Mouse (Mus musculus) kidney, postnatal 0 days (tissue): ENCODE measurements around the gene Map1s. TPM values are rescaled to one million over a fixed set of nuclear protein-coding genes. Genes with fewer than 3 reads are reported as not detected.

Experiments used
- ATAC-seq: fragments of 200-750 bp; cut with Nextera tagmentation; replicated peaks from 2 replicates; pipeline ENCODE4 v1.8.0; 2017; ENCODE audit warnings: low read depth, moderate number of reproducible peaks, moderate TSS enrichment, moderate library complexity; ENCODE audit not compliant: low FRiP score
- DNase-seq: peaks from one replicate; pipeline ENCODE4 v3.0.0-alpha.2; 2016; ENCODE audit warnings: low spot score
- H3K27ac ChIP-seq: fragments of 300-500 bp; sonication (generic); 2 replicates; pipeline ENCODE4 v1.5.1; 2014; ENCODE audit warnings: mild to moderate bottlenecking
- H3K27me3 ChIP-seq: fragments of 300-500 bp; sonication (generic); 2 replicates; pipeline ENCODE4 v1.6.1; 2014; ENCODE audit warnings: low read length, mixed read lengths; ENCODE audit not compliant: insufficient read depth
- H3K36me3 ChIP-seq: fragments of 300-500 bp; sonication (generic); 2 replicates; pipeline ENCODE4 v1.6.1; 2014; ENCODE audit warnings: low read length, mixed read lengths; ENCODE audit not compliant: insufficient read depth
- H3K4me1 ChIP-seq: fragments of 300-500 bp; sonication (generic); replicated peaks from 2 replicates; pipeline ENCODE4 v1.6.1; 2014; ENCODE audit warnings: antibody characterized with exemption, low read length, mixed read lengths; ENCODE audit not compliant: insufficient read depth
- H3K4me2 ChIP-seq: fragments of 300-500 bp; sonication (generic); 2 replicates; pipeline ENCODE4 v1.6.1; 2014; ENCODE audit warnings: mild to moderate bottlenecking, low read length, moderate library complexity, mixed read lengths
- H3K4me3 ChIP-seq: fragments of 300-500 bp; sonication (generic); replicated peaks from 2 replicates; pipeline ENCODE4 v1.5.1; 2014; ENCODE audit warnings: low read depth, low read length
- H3K9ac ChIP-seq: fragments of 300-500 bp; sonication (generic); 2 replicates; pipeline ENCODE4 v1.6.1; 2014; ENCODE audit warnings: low read depth, low read length
- H3K9me3 ChIP-seq: fragments of 300-500 bp; sonication (generic); replicated peaks from 2 replicates; pipeline ENCODE4 v1.6.1; 2016; ENCODE audit warnings: low read length, inconsistent platforms, mixed read lengths
- CTCF ChIP-seq: IDR thresholded peaks from 2 replicates; pipeline ENCODE4 v1.5.1; 2016; ENCODE audit warnings: antibody characterized with exemption, low read depth, mild to moderate bottlenecking, moderate library complexity
- WGBS: fragments of 180-500 bp; shearing (Covaris S2); extraction: QIAGEN DNeasy Blood & Tissue Kit; methylation state at CpG from one replicate; pipeline ENCODE4 v1.1.7; 2014; 5-methylcytosine and 5-hydroxymethylcytosine counted together
- microRNA counts: library from miRNA; unstranded; fragments of <30 nt; microRNA quantifications from one replicate; lab custom pipeline; 2015
- microRNA-seq: library from miRNA; unstranded; fragments of <30 nt; microRNA quantifications from one replicate; pipeline ENCODE4, GENCODE M21; 2016
- polyA plus RNA-seq: library from polyadenylated mRNA; unstranded; fragments of >200 nt; fragmentation: Nextera tagmentation; extraction: Ambion mirVana; gene quantifications from 2 replicates; pipeline ENCODE4 v1.2.1, GENCODE M21; 2015

Gene Map1s
- polyA plus RNA-seq, 1 experiment from 2014 or later = 32.5 TPM

DNA sequence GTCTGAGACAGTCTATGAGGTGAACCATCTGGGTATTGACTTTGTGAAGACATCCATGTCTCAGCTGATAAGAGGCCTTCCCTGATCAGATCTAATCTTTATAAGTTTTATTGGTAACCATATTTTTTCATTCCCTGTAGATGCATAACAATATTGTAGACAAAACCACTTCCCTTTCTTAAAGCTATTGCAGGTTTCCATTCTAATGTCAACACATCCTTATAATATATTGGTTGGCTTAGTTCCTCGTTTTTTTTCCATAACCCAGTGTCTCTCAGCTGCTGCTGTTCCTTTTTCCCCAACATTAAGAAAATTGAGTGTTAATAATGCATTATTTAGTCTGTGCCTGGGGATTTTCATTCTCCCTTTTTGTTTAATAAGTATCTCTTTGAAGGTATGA, 37.5 kb downstream of the Map1s start:
- 30% methylated on average over 1 of the region's 1 CpGs for WGBS
- Histone ChIP-seq H3K4me3 (no peak overlapping the region), H3K27me3 (no peaks in the 10 kb centered on the region), H3K9me3 (no peaks in the 10 kb centered on the region), H3K4me2 (no peak overlapping the region), H3K27ac (no peak overlapping the region), H3K9ac (no peak overlapping the region), H3K36me3 (no peaks in the 10 kb centered on the region), H3K4me1 (no peaks in the 10 kb centered on the region)
- no peak for DNase-seq
- no peak for ATAC-seq
- TF ChIP-seq CTCF = no peak

DNA sequence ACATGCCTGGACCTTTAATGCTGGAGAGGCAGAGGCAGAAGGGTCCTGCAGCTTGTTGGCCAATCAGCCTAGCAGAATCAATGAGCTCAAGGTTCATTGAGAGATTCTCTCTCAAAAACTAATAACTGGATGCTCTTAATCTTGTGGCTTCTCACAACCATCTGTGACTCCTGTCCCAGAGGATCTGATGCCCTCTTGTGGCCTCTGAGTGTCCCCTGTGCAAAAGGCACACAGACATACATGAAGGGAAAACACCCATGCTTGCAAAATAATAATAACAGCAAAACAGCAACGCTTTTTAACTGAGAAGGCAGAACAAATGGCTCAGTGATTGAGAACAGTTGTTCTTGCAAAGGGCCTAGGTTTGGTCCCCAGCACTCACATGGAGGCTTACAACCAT, 44.1 kb downstream of the Map1s start:
- Histone ChIP-seq H3K4me2 (no peak overlapping the region), H3K9ac (no peak overlapping the region), H3K36me3 (no peaks in the 10 kb centered on the region), H3K4me3 (no peak overlapping the region), H3K9me3 (no peaks in the 10 kb centered on the region), H3K4me1 (no peaks in the 10 kb centered on the region), H3K27me3 (no peaks in the 10 kb centered on the region), H3K27ac (no peak overlapping the region)
- ATAC-seq = no peak
- DNase-seq = no peak
- 69% methylated on average over 1 of the region's 1 CpGs for WGBS
- TF ChIP-seq CTCF = peak; percentile 39; the same call in 1 of the 2 replicates

GRCm38 (mm10) chr8:70960703-70961472, 55.2 kb downstream of the Map1s start:
- DNase-seq = peak; percentile 24
- WGBS = 68% methylated on average over 14 of the region's 14 CpGs
- no peaks in the 10 kb centered on the region for H3K4me1 ChIP-seq
- H3K27ac ChIP-seq = no peak overlapping the region
- H3K36me3 ChIP-seq = no peaks in the 10 kb centered on the region
- no peaks in the 10 kb centered on the region for H3K9me3 ChIP-seq
- no peak for ATAC-seq
- H3K9ac ChIP-seq = no peak overlapping the region
- H3K27me3 ChIP-seq = no peaks in the 10 kb centered on the region
- no peak for TF ChIP-seq CTCF
- H3K4me2 ChIP-seq = no peak overlapping the region
- H3K4me3 ChIP-seq = no peak overlapping the region

DNA sequence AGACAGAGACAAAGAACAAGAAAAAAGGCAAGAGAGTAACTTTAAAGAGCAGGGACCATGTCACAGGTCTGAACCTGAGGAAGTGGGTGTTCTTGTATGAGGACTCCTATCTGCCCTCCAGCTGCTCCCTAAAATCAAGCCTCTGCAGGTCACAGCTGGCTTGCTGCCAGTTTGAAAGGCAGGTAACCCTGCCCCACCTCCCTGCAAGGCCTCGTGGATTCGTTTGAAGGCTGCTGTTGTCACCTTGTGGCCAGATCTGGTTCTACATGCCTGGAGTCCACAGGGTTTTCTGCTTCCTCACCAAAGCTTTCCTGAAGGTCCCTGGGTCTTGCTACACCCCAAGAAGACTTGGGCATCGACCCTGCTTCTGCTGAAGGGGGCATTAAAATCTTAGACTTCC, 58.4 kb downstream of the Map1s start:
- ATAC-seq (peak; percentile 43; the same call in 1 of the 2 replicates), DNase-seq (peak; percentile 56)
- Histone ChIP-seq H3K27ac (no peak overlapping the region), H3K4me2 (no peak overlapping the region), H3K9ac (no peak overlapping the region), H3K27me3 (no peaks in the 10 kb centered on the region), H3K4me1 (no peaks in the 10 kb centered on the region), H3K9me3 (no peaks in the 10 kb centered on the region), H3K36me3 (no peaks in the 10 kb centered on the region), H3K4me3 (no peak overlapping the region)
- TF ChIP-seq CTCF = peak; percentile 86
- WGBS = 5% methylated on average over 3 of the region's 3 CpGs

- no peak overlapping the region for H3K4me3 ChIP-seq
- no peak overlapping the region for H3K9ac ChIP-seq
- H3K27ac ChIP-seq = no peak overlapping the region
- ATAC-seq (no peak), DNase-seq (no peak)
- no peaks in the 10 kb centered on the region for H3K9me3 ChIP-seq
- H3K27me3 ChIP-seq = no peaks in the 10 kb centered on the region
- no peak for TF ChIP-seq CTCF
- H3K4me1 ChIP-seq = no peaks in the 10 kb centered on the region
- no peaks in the 10 kb centered on the region for H3K36me3 ChIP-seq
- no peak overlapping the region for H3K4me2 ChIP-seq
Measured at GRCm38 (mm10) chr8:70964861-70965260, 59.1 kb downstream of the Map1s start.

MicroRNAs encoded within 50 kb of the gene (microRNA counts, 519-probe panel; counts per million panel counts)
- microRNA mmu-miR-1969 (lab: Ali Mortazavi, UCI) = 330 counts per million, percentile 68 among the panel's probes with 10 or more counts

Small RNA genes lying within 50 kb of the gene (microRNA-seq; reads per million reads assigned to microRNA genes)
- gene Mir1969 (1.0 reads per million), gene Mir7067 (0.60 reads per million)

Other genes starting within 250 kb of the Map1s start
- 84.2 and 87.5 TPM in 2 replicates for gene Pgpep1, start 245.5 kb upstream of the Map1s start, polyA plus RNA-seq
- gene Lsm4, start 232.7 kb upstream of the Map1s start, polyA plus RNA-seq = 243 and 281 TPM in 2 replicates
- gene Jund, start 207.0 kb upstream of the Map1s start, polyA plus RNA-seq = 72.4 and 98.1 TPM in 2 replicates
- gene Iqcn, start 202.5 kb upstream of the Map1s start, polyA plus RNA-seq = 0.03 and 0.05 TPM in 2 replicates
- 0.70 and 0.74 TPM in 2 replicates for gene Gm3336, start 187.4 kb upstream of the Map1s start, polyA plus RNA-seq
- 8.0 and 9.5 TPM in 2 replicates for gene Pde4c, start 182.2 kb upstream of the Map1s start, polyA plus RNA-seq
- gene Rab3a, start 151.3 kb upstream of the Map1s start, polyA plus RNA-seq = 20.5 and 21.8 TPM in 2 replicates
- gene Mpv17l2, start 145.0 kb upstream of the Map1s start, polyA plus RNA-seq = 78.2 and 80.3 TPM in 2 replicates
- 43.8 and 47.2 TPM in 2 replicates for gene Pik3r2, start 129.2 kb upstream of the Map1s start, polyA plus RNA-seq
- 8.4 and 10.2 TPM in 2 replicates for gene Mast3, start 100.9 kb upstream of the Map1s start, polyA plus RNA-seq
- 0.09 and 0.13 TPM in 2 replicates for gene Il12rb1, start 97.5 kb upstream of the Map1s start, polyA plus RNA-seq
- 6.8 and 7.5 TPM in 2 replicates for gene Arrdc2, start 66.2 kb upstream of the Map1s start, polyA plus RNA-seq
- 4.2 and 5.5 TPM in 2 replicates for gene Kcnn1, start 42.7 kb upstream of the Map1s start, polyA plus RNA-seq
- 87.2 and 90.3 TPM in 2 replicates for gene Ccdc124, start 32.0 kb upstream of the Map1s start, polyA plus RNA-seq
- gene Slc5a5, start 13.2 kb upstream of the Map1s start, polyA plus RNA-seq = 0.09 and 0.11 TPM in 2 replicates
- 5,183 and 5,941 TPM in 2 replicates for gene Rpl18a, start 8.5 kb upstream of the Map1s start, polyA plus RNA-seq